Mouse (Mus musculus) midbrain, embryonic 16.5 days (tissue): ENCODE results near the gene Olfr91. TPM values are rescaled to one million over a fixed set of nuclear protein-coding genes. Genes with fewer than 3 reads are reported as not detected.

Experiments
- ATAC-seq: fragments of 200-750 bp; cut with Nextera tagmentation; 2 replicates; pipeline ENCODE4 v1.8.0; 2017; ENCODE audit warnings: moderate TSS enrichment
- H3K27ac ChIP-seq: fragments of 300-500 bp; sonication (generic); 2 replicates; pipeline ENCODE4 v1.5.1; 2014; ENCODE audit warnings: mild to moderate bottlenecking, low read length, mixed read lengths
- H3K27me3 ChIP-seq: fragments of 300-500 bp; sonication (generic); 2 replicates; pipeline ENCODE4 v1.6.1; 2014; ENCODE audit warnings: low read depth, low read length, mixed read lengths; ENCODE audit not compliant: control insufficient read depth, insufficient read depth
- H3K36me3 ChIP-seq: fragments of 300-500 bp; sonication (generic); 2 replicates; pipeline ENCODE4 v1.6.1; 2014; ENCODE audit warnings: mild to moderate bottlenecking, low read length, moderate library complexity, mixed read lengths; ENCODE audit not compliant: control insufficient read depth, insufficient read depth
- H3K4me1 ChIP-seq: fragments of 300-500 bp; sonication (generic); 2 replicates; pipeline ENCODE4 v1.6.1; 2014; ENCODE audit warnings: mild to moderate bottlenecking, low read length, mixed read lengths; ENCODE audit not compliant: control insufficient read depth, insufficient read depth
- H3K4me2 ChIP-seq: fragments of 300-500 bp; sonication (generic); 2 replicates; pipeline ENCODE4 v1.6.1; 2014; ENCODE audit warnings: mild to moderate bottlenecking, low read length, mixed read lengths
- H3K4me3 ChIP-seq: fragments of 300-500 bp; sonication (generic); 2 replicates; pipeline ENCODE4 v1.5.1; 2014; ENCODE audit warnings: low read depth, mild to moderate bottlenecking, low read length, moderate library complexity, mixed read lengths
- H3K9ac ChIP-seq: fragments of 300-500 bp; sonication (generic); 2 replicates; pipeline ENCODE4 v1.6.1; 2014; ENCODE audit warnings: low read depth, low read length, mixed read lengths
- H3K9me3 ChIP-seq: fragments of 300-500 bp; sonication (generic); replicated peaks from 2 replicates; pipeline ENCODE4 v1.6.1; 2014; ENCODE audit warnings: mild to moderate bottlenecking, low read length, mixed read lengths; ENCODE audit not compliant: control insufficient read depth, poor library complexity, severe bottlenecking
- WGBS: fragments of 180-500 bp; shearing (Covaris S2); extraction: QIAGEN DNeasy Blood & Tissue Kit; methylation state at CpG from one replicate; pipeline ENCODE4 v1.1.7; 2014; 5-methylcytosine and 5-hydroxymethylcytosine counted together
- polyA plus RNA-seq: library from polyadenylated mRNA; unstranded; fragments of >200 nt; fragmentation: Nextera tagmentation; extraction: Ambion mirVana; gene quantifications from 2 replicates; pipeline ENCODE4 v1.2.1, GENCODE M21; 2015

Gene Olfr91
- polyA plus RNA-seq, 1 experiment from 2014 or later: not detected

DNA sequence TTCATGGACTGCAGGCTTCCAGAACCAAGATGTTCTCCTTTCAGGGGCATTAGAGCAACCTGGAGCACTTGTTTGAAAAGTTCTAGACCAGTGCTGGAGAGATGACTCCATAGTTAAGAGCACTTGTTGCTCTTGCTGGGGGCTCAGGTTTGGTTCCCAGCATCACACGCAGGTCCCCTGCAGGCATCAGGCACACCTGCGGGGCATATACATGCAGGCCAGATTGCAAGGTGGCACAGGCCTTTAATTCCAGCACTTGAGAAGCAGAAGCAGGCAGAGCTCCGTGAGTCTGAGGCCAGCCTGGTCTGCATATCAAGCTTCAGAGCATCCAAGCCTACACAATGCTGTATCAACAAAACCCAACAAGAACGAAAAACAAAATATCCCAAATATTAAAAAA lies 16.4 kb downstream of the Olfr91 start:
- no peaks in the 10 kb centered on the region for H3K9me3 ChIP-seq
- no peak overlapping the region for H3K4me2 ChIP-seq
- no peak overlapping the region for H3K4me3 ChIP-seq
- 92% methylated on average over 4 of the region's 4 CpGs for WGBS
- H3K9ac ChIP-seq: no peak overlapping the region
- no peaks in the 10 kb centered on the region for H3K36me3 ChIP-seq
- ATAC-seq: no peak
- H3K27ac ChIP-seq: no peak overlapping the region
- no peaks in the 10 kb centered on the region for H3K27me3 ChIP-seq
- peaks cover 16% of the 10 kb centered on the region for H3K4me1 ChIP-seq

DNA sequence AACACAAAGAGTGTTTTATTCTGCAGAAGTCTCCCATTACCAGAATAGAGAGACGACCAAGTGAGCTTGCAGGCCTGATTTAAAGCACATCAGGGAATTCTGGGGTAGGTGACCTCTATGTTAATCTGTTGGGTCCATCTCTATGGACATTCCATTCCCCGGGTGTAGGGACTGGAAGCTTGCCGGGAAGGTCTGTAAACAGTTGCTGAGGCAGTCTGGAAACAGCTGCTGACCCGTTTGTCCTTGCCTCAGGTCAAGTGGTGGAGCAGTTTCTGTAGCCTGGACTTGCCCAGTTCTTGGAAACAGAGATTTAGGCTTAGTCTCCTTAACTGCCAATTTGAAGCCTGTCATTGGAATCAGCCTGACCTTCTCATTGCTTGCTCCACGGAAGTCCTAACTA lies 18.0 kb downstream of the Olfr91 start:
- no peaks in the 10 kb centered on the region for H3K27me3 ChIP-seq
- ATAC-seq: no peak
- no peak overlapping the region for H3K4me3 ChIP-seq
- H3K4me2 ChIP-seq: no peak overlapping the region
- no peak overlapping the region for H3K27ac ChIP-seq
- H3K9me3 ChIP-seq: no peaks in the 10 kb centered on the region
- WGBS: 19% methylated on average over 5 of the region's 5 CpGs
- no peak overlapping the region for H3K9ac ChIP-seq
- H3K4me1 ChIP-seq: peaks cover 16% of the 10 kb centered on the region
- H3K36me3 ChIP-seq: peaks cover 1% of the 10 kb centered on the region; the same call in 1 of the 2 replicates

DNA sequence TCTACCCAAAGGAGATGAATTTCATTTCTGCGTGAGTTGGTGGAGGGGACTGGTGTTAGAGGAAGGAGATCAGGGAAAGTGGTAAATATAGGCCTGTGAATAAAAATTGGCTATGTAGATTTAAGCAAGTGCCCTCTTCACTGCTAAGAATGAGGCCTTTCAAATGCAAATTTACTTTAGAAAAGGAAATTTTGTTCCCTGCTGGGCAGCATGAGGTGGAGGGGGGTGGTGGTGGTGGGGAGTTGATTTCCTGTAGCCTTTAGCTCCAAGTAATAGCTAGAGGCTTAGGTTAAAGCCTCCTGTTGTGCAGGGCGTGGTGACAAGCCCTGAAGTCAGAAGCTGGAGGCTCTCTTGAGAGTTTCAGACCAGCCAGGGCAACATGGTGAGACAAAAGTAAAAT lies 19.1 kb downstream of the Olfr91 start:
- Histone ChIP-seq H3K9ac (no peak overlapping the region), H3K4me3 (no peak overlapping the region), H3K36me3 (peaks cover 9% of the 10 kb centered on the region; the same call in 1 of the 2 replicates), H3K9me3 (no peaks in the 10 kb centered on the region), H3K27ac (0 out of 2 replicates have a peak overlapping the region, but pooled peaks have one; percentile 1), H3K4me2 (no peak overlapping the region), H3K27me3 (no peaks in the 10 kb centered on the region), H3K4me1 (peaks cover 16% of the 10 kb centered on the region)
- 0% methylated on average over 2 of the region's 2 CpGs for WGBS
- peak; percentile 14; the same call in 1 of the 2 replicates for ATAC-seq

DNA sequence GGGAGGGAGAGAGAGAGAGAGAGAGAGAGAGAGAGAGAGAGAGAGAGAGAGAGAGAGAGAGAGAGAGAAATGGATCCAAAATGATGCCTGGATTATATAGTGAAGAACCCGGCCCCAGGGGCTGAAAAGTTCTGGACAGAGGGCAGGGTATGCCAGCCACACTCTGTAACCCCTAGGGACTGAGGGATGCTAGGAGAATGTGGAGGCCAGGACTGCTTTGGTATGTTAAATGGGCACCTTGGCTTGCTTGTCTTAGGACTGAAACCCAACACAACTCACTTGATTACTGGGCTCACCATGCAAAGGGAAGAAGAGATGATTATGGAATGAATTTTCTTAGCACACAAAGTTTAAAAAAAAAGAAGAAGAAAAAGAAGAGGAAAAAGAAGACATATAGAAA lies 19.9 kb downstream of the Olfr91 start:
- Histone ChIP-seq H3K4me2 (no peak overlapping the region), H3K9ac (no peak overlapping the region), H3K9me3 (no peaks in the 10 kb centered on the region), H3K4me1 (peaks cover 16% of the 10 kb centered on the region), H3K27ac (no peak overlapping the region), H3K27me3 (no peaks in the 10 kb centered on the region), H3K36me3 (peaks cover 9% of the 10 kb centered on the region), H3K4me3 (no peak overlapping the region)
- ATAC-seq: no peak
- 32% methylated on average over 1 of the region's 1 CpGs for WGBS

DNA sequence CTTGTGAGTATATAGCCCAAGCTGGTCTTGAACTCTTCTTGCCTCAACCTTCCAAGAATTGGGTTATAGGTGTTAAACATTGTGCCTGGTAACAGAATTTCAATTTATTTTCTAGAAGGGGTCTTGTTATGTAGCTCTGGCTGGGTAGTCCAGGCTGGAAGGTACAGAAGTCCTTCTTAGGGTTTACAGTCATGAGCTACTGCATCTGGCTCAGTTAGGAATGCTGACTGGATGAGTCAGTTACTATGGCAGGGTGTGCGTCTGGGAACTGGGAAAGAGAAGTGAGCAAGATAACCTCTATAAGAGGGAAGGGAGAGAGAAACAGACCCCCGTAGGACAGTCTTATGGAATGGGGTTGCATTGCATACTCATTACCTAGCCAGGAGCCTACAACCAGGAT lies 22.3 kb downstream of the Olfr91 start:
- H3K36me3 ChIP-seq: peaks cover 20% of the 10 kb centered on the region
- WGBS: 90% methylated on average over 2 of the region's 2 CpGs

DNA sequence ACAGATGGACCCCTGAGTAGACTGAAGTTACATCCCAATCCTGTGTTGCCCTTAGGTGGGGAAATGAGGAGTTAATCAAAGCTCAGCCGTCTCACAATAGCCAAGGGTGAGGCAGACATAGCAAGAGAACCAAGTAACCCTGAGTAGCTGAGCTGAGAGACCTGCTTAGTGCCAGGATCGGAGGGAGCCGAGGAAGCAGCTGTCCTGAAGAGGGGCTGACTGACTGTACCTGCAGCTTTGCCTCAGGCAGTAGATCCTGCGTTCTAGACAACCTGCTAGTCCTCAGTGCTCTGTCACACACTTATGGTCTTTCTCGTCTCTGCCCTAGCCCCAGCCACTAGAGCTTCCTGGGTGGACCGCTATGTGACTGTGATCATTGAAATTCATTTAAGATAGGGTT lies 22.9 kb downstream of the Olfr91 start:
- Histone ChIP-seq H3K27me3 (no peaks in the 10 kb centered on the region), H3K4me3 (no peak overlapping the region), H3K4me1 (peaks cover 16% of the 10 kb centered on the region), H3K4me2 (no peak overlapping the region), H3K36me3 (peaks cover 20% of the 10 kb centered on the region), H3K9ac (no peak overlapping the region), H3K27ac (no peak overlapping the region), H3K9me3 (no peaks in the 10 kb centered on the region)
- no peak for ATAC-seq
- 87% methylated on average over 6 of the region's 6 CpGs for WGBS

More for the DNA sequence above, 22.3 kb downstream of the Olfr91 start:
- ATAC-seq: no peak
- Histone ChIP-seq H3K4me3 (no peak overlapping the region), H3K27me3 (no peaks in the 10 kb centered on the region), H3K27ac (no peak overlapping the region), H3K9ac (no peak overlapping the region), H3K9me3 (no peaks in the 10 kb centered on the region), H3K4me2 (no peak overlapping the region), H3K4me1 (peaks cover 16% of the 10 kb centered on the region)

DNA sequence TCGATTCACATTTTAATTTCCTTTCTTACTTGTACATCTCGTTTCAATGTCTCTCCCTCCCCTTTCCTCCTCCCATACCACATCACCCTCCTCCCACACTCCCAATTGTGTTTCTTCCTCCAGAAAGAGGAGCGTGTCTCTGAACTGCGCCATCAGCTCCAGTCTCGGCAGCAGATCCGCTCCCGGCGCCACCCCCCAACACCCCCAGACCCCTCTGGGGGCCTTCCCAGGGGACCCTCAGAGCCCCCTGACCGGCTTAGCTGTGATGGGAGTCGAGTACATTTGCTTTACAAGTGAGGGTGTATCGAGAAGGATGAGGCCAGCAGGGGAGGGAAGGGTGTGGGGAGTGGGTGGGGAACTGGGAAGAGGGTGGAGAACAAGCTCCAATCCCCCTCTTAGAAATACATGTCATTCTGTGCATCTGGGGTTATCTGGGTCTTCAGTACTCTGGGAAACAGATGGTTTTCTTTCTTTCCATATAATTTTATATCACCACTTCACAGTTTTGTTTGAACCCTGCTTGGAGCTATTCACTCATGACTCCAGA lies 25.3 kb downstream of the Olfr91 start:
- Histone ChIP-seq H3K27ac (peak overlapping the region; percentile 59; the same call in 1 of the 2 replicates), H3K4me3 (no peak overlapping the region), H3K4me2 (no peak overlapping the region), H3K27me3 (no peaks in the 10 kb centered on the region), H3K36me3 (peaks cover 32% of the 10 kb centered on the region), H3K9me3 (no peaks in the 10 kb centered on the region), H3K9ac (no peak overlapping the region), H3K4me1 (no peaks in the 10 kb centered on the region)
- ATAC-seq: no peak
- WGBS: 24% methylated on average over 11 of the region's 11 CpGs

DNA sequence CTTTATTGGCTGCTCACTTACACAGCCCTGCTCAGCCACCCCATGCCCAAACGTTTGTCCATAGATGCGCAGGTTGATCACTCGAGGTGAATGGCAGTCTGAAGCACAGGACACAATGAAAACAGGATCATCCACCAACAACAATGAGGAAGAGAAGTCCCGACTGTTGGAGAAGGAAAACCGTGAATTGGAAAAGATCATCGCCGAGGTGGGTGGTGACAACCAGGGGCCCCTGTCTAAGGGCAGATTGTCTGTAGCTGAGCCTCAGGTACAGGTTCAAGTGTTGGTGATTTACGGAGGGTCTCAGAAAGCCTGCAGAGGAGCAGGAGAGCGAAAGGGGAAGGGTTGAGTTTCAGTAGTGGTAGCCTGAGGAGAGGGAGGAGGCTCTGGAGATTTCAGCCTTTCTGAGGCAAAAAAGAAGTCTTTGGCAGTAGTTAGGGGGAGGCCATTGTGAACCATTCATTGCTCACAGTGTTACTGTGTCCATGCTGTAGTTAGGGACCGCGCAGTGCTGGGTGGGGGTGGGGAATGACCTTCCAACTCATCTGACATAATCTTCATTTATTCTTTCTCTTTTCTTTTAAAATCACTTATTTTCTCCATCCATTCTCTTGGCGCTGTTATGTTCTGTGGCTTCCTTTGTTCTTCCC lies 25.9 kb downstream of the Olfr91 start:
- H3K36me3 ChIP-seq: peaks cover 38% of the 10 kb centered on the region
- no peaks in the 10 kb centered on the region for H3K27me3 ChIP-seq
- H3K27ac ChIP-seq: peak overlapping the region; percentile 59; the same call in 1 of the 2 replicates
- no peak overlapping the region for H3K4me3 ChIP-seq
- no peaks in the 10 kb centered on the region for H3K9me3 ChIP-seq
- H3K9ac ChIP-seq: no peak overlapping the region
- WGBS: 56% methylated on average over 12 of the region's 12 CpGs
- H3K4me2 ChIP-seq: no peak overlapping the region
- H3K4me1 ChIP-seq: no peaks in the 10 kb centered on the region
- ATAC-seq: 0 out of 2 replicates have a peak, but pooled peaks have one; percentile 33

DNA sequence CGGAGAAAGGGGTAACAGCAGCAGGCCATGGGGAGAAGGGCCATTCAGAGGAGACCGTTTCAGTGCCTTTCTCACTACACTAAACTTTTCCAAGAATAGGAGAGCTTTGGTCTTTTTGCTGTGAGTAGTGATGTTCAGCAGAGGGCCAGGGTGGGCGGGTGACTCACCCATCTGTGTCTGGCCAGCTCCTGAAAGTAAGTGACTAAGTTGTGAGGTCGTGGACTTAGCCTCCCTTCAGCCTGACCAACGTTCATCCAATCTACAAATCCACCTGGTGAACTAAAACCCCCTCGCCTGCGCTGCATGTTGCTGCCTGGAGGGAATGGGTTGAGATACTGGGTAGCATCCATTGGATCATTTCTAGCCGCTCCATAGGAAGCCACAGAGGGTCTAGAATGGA lies 28.0 kb downstream of the Olfr91 start:
- Histone ChIP-seq H3K27ac (no peak overlapping the region), H3K36me3 (peaks cover 51% of the 10 kb centered on the region), H3K4me2 (no peak overlapping the region), H3K9ac (no peak overlapping the region), H3K4me3 (no peak overlapping the region), H3K4me1 (no peaks in the 10 kb centered on the region), H3K9me3 (no peaks in the 10 kb centered on the region), H3K27me3 (no peaks in the 10 kb centered on the region)
- WGBS: 86% methylated on average over 8 of the region's 8 CpGs
- no peak for ATAC-seq
